Mouse (Mus musculus): ENCODE results near the gene Tgif2lx2. TPM values are rescaled to one million over a fixed set of nuclear protein-coding genes. Genes with fewer than 3 reads are reported as not detected.

The Tgif2lx2 gene
- not detected in 2 replicates for polyA plus RNA-seq (2012)

GRCm38 (mm10) chrX:118426927-118427326, at the start of gene Tgif2lx2:
Gene Tgif2lx2 (plus strand): TSS chrX:118427227.

Other genes starting within 250 kb of the Tgif2lx2 start
- not detected in 2 replicates for gene Tgif2lx1, start 53.5 kb downstream of the Tgif2lx2 start, polyA plus RNA-seq (2012)

Measured in megakaryocyte-erythroid progenitor cell, adult 5 weeks (primary cell).